Mouse (Mus musculus) E14TG2a.4 (cell line): ENCODE results near the gene Tgfbr3.

ENCODE experiments used
- CTCF ChIP-seq: conservative IDR thresholded peaks from 2 replicates; pipeline ENCODE4 v1.5.1; 2014; ENCODE audit warnings: low read length
- POU5F1 ChIP-seq: IDR thresholded peaks from 2 replicates; pipeline ENCODE4 v1.6.1; 2014; ENCODE audit warnings: low read length, borderline replicate concordance

DNA sequence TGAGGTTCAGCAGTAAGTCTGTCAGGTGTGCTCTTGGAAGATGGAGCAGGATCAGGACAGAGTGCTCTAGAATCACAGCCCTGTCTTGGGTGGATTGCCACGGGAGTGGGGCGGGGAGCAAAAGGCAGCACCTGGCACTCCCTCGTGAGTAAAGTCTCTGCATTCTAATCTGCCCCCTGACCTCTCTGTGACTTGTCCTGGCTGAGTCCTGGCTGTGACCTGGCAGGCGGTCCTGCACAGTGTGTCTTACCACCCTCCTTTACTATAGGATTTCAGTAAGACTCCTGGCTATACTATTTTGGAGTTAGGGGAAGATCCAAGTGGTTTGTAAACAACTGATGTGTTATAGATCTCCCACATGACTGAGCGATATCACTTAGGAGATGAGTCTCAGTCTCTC, 199.5 kb downstream of the Tgfbr3 start:
- TF ChIP-seq CTCF (no peak), POU5F1 (no peak)
